Mouse (Mus musculus): ENCODE results near the gene Amz1.

DNA sequence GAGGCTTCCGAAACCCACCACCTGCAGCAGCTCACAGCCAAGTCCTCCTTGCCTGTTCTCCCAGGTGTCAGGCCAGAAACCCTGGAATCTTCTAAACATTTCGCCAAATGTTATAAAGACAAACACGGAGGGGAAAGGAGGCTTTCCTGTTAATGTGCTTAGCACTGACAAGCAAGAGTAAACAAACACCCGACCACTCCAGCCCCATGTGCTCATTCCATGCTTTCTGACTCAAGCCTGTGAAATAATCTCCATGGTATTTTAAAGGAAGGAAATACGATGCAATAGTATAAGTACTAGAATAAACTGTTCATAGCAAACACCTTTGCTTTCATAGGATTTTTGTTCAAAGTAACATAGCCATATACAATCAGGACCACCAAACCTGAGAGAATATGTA, 68.3 kb downstream of the Amz1 start:
- TF ChIP-seq GATA1 (IDR thresholded peaks at IDR 0.05; ENCODE audit: low read length) (no peak), TAL1 (IDR thresholded peaks at IDR 0.05; ENCODE audit: low read length) (no peak)
